Mouse (Mus musculus) myocyte (in vitro differentiated cells): ENCODE data around the gene Cacna1d.

ENCODE experiments used
- CEBPB ChIP-seq: IDR thresholded peaks from 2 replicates; pipeline ENCODE4 v1.6.1; 2011; ENCODE audit warnings: mild to moderate bottlenecking, moderate library complexity; ENCODE audit not compliant: poor library complexity, insufficient read depth, severe bottlenecking
- E2F4 ChIP-seq: IDR thresholded peaks from one replicate; pipeline ENCODE4 v1.6.1; 2011; ENCODE audit warnings: mild to moderate bottlenecking, control low read depth, moderate library complexity; ENCODE audit not compliant: insufficient read depth
- MAX ChIP-seq: IDR thresholded peaks from one replicate; pipeline ENCODE4 v1.6.1; 2011; ENCODE audit warnings: low read depth, mild to moderate bottlenecking, control low read depth
- MYOD1 ChIP-seq, 3 experiments: IDR thresholded peaks; one replicate each; pipeline ENCODE4 v1.6.1; 2011; ENCODE audit warnings: control low read depth in 2 of 3, low read depth in 2 of 3, mild to moderate bottlenecking in 2 of 3, moderate library complexity in 1 of 3; ENCODE audit not compliant: insufficient read length in 2 of 3, control insufficient read depth in 1 of 3
- POLR2A ChIP-seq: IDR thresholded peaks from one replicate; pipeline ENCODE4 v1.6.1; 2011; ENCODE audit warnings: low read depth, mild to moderate bottlenecking, control low read depth, moderate library complexity; ENCODE audit not compliant: insufficient read length
- POLR2AphosphoS2 ChIP-seq: IDR thresholded peaks from one replicate; pipeline ENCODE4 v1.6.1; 2011; ENCODE audit warnings: low read depth, control low read depth; ENCODE audit not compliant: insufficient read length
- SRF ChIP-seq: IDR thresholded peaks from one replicate; pipeline ENCODE4 v1.6.1; 2011; ENCODE audit warnings: low read depth; ENCODE audit not compliant: control insufficient read depth, insufficient read length

GRCm38 (mm10) chr14:30494998-30495397, 3.7 kb upstream of the Cacna1d start:
- no peak for TF ChIP-seq MAX
- TF ChIP-seq E2F4: no peak
- TF ChIP-seq CEBPB: no peak
- no peak for TF ChIP-seq SRF
- TF ChIP-seq MYOD1 (IDR thresholded peaks at IDR 0.05; ENCODE audit: control insufficient read depth in 1 of 3, insufficient read length in 2 of 3, low read depth in 2 of 3): no peak
- no peak for TF ChIP-seq POLR2AphosphoS2
- no peak for TF ChIP-seq POLR2A
